Mouse (Mus musculus) adrenal gland, postnatal 4 days (tissue): ENCODE data around the gene Sec31a. TPM values are rescaled to one million over a fixed set of nuclear protein-coding genes. Genes with fewer than 3 reads are reported as not detected.

Experiments
- DNase-seq, 2 experiments: peaks; one replicate each; pipeline ENCODE4 v3.0.0; 2021 to 2022; ENCODE audit warnings: low spot score in 2 of 2, mixed read lengths in 2 of 2
- total RNA-seq, 2 experiments: library from RNA; stranded (reverse); gene quantifications; 2 replicates each; pipeline ENCODE4 v1.2.3; 2021

Gene Sec31a
- total RNA-seq, 2 experiments from 2014 or later, result 155 to 171 TPM

- DNase-seq, result no peak
Observed at GRCm38 (mm10) chr5:100352986-100353848, 62.8 kb downstream of the Sec31a start.

GRCm38 (mm10) chr5:100350907-100351456 is 65.1 kb downstream of the Sec31a start:
- no peak for DNase-seq

GRCm38 (mm10) chr5:100349287-100350215 is 66.5 kb downstream of the Sec31a start:
- DNase-seq, result no peak

GRCm38 (mm10) chr5:100345118-100345517 is 70.9 kb downstream of the Sec31a start:
- DNase-seq, result no peak

GRCm38 (mm10) chr5:100343087-100343486 is 72.9 kb downstream of the Sec31a start:
- no peak for DNase-seq

GRCm38 (mm10) chr5:100342422-100342821 is 73.6 kb downstream of the Sec31a start:
- DNase-seq, result no peak

GRCm38 (mm10) chr5:100341042-100341441 is 75.0 kb downstream of the Sec31a start:
- DNase-seq, result no peak

GRCm38 (mm10) chr5:100337852-100338251 is 78.2 kb downstream of the Sec31a start:
- DNase-seq, result no peak

- no peak for DNase-seq
Observed at GRCm38 (mm10) chr5:100336876-100337275, 79.2 kb downstream of the Sec31a start.

- no peak for DNase-seq
Observed at GRCm38 (mm10) chr5:100335581-100336080, 80.4 kb downstream of the Sec31a start.

GRCm38 (mm10) chr5:100334686-100335085 is 81.3 kb downstream of the Sec31a start:
- DNase-seq, result no peak

- DNase-seq, result no peak
Observed at GRCm38 (mm10) chr5:100333607-100334380, 82.2 kb downstream of the Sec31a start.

GRCm38 (mm10) chr5:100332300-100333004 is 83.6 kb downstream of the Sec31a start:
- no peak for DNase-seq

GRCm38 (mm10) chr5:100331636-100332035 is 84.4 kb downstream of the Sec31a start:
- DNase-seq, result no peak

- peak; percentile 51 to 56 for DNase-seq
Observed at GRCm38 (mm10) chr5:100322081-100322480, 94.0 kb downstream of the Sec31a start.

- DNase-seq, result no peak
Observed at GRCm38 (mm10) chr5:100317842-100318241, 98.2 kb downstream of the Sec31a start.

GRCm38 (mm10) chr5:100317010-100317409 is 99.0 kb downstream of the Sec31a start:
- no peak for DNase-seq

- no peak for DNase-seq
Observed at GRCm38 (mm10) chr5:100315646-100316045, 100.4 kb downstream of the Sec31a start.

GRCm38 (mm10) chr5:100312391-100312790 is 103.6 kb downstream of the Sec31a start:
- DNase-seq, result no peak
